Mouse (Mus musculus) heart, adult 2 months (tissue): ENCODE data around the gene 1190005I06Rik. TPM values are rescaled to one million over a fixed set of nuclear protein-coding genes. Genes with fewer than 3 reads are reported as not detected.

ENCODE experiments used
- DNase-seq, 2 experiments: peaks; one replicate each; pipeline ENCODE4 v3.0.0; 2021
- H3K27ac ChIP-seq: fragments of 200-600 bp; 2 replicates; pipeline ENCODE4 v1.8.1; 2022
- H3K27me3 ChIP-seq: fragments of 200-500 bp; 2 replicates; pipeline ENCODE4 v1.6.1; 2012; ENCODE audit warnings: mild to moderate bottlenecking, low read length, inconsistent platforms, mixed read lengths; ENCODE audit not compliant: control insufficient read depth, insufficient read depth
- H3K36me3 ChIP-seq: fragments of 200-500 bp; 2 replicates; pipeline ENCODE4 v1.6.1; 2012; ENCODE audit warnings: low read length, inconsistent platforms; ENCODE audit not compliant: control insufficient read depth, insufficient read depth
- H3K4me1 ChIP-seq: fragments of 200-500 bp; 2 replicates; pipeline ENCODE4 v1.6.1; 2011; ENCODE audit warnings: low read length; ENCODE audit not compliant: control insufficient read depth, insufficient read depth
- H3K4me3 ChIP-seq: fragments of 200-600 bp; 2 replicates; pipeline ENCODE4 v1.8.1; 2022
- H3K79me2 ChIP-seq: fragments of 200-500 bp; replicated peaks from 2 replicates; pipeline ENCODE4 v1.6.1; 2012; ENCODE audit warnings: mild to moderate bottlenecking, inconsistent platforms, low read length, moderate library complexity, mixed read lengths; ENCODE audit not compliant: control insufficient read depth, insufficient read depth
- H3K9ac ChIP-seq: fragments of 200-500 bp; 2 replicates; pipeline ENCODE4 v1.6.1; 2012; ENCODE audit warnings: low read depth, mild to moderate bottlenecking, control low read depth, inconsistent platforms, low read length, mixed read lengths
- CTCF ChIP-seq: fragments of 200-600 bp; IDR thresholded peaks from 2 replicates; pipeline ENCODE4 v1.8.1; 2022; ENCODE audit warnings: antibody characterized with exemption, mild to moderate bottlenecking, moderate library complexity
- EP300 ChIP-seq: fragments of 200-500 bp; IDR thresholded peaks from 2 replicates; pipeline ENCODE4 v1.6.1; 2011; ENCODE audit warnings: low read depth, low read length, control low read depth; ENCODE audit not compliant: insufficient read depth
- POLR2A ChIP-seq: fragments of 200-500 bp; IDR thresholded peaks from 2 replicates; pipeline ENCODE4 v1.6.1; 2011; ENCODE audit warnings: mild to moderate bottlenecking, low read depth, low read length, control low read depth; ENCODE audit not compliant: insufficient read depth
- WGBS: fragments of 180-500 bp; shearing (Covaris S2); methylation state at CpG from one replicate; pipeline ENCODE4 v1.1.7; 2018; 5-methylcytosine and 5-hydroxymethylcytosine counted together
- intact Hi-C: fragments of 180-260 bp; cut with DNase I; formaldehyde crosslinking; loops from one replicate; pipeline ENCODE4 v1.15.1; 2025
- polyA plus RNA-seq: library from polyadenylated mRNA; depleted of rRNA; stranded (reverse); fragments of >200 nt; gene quantifications from 2 replicates; pipeline ENCODE4 v1.2.3, GENCODE M21; 2012
- total RNA-seq, 2 experiments: library from RNA; stranded (reverse); gene quantifications; 2 replicates each; pipeline ENCODE4 v1.2.3; 2021

1190005I06Rik gene
- total and polyA plus RNA-seq, 3 experiments, result 3.9 to 6.0 (median 5.3) TPM

- H3K4me1 ChIP-seq, result no peaks in the 10 kb centered on the region
- H3K36me3 ChIP-seq, result no peaks in the 10 kb centered on the region
- TF ChIP-seq EP300 (no peak), POLR2A (no peak), CTCF (no peak)
- H3K27ac ChIP-seq, result no peak overlapping the region
- H3K27me3 ChIP-seq, result no peaks in the 10 kb centered on the region
- intact Hi-C loops, result loop anchor here (5.0 kb wide), 3 partner anchors 296 to 421 kb away; partner anchors contain the start of gene Fam92b
- no peak overlapping the region for H3K9ac ChIP-seq
- H3K4me3 ChIP-seq, result no peak overlapping the region
- DNase-seq, result peak in 1 of 2 experiments; percentile 29
- no peaks in the 10 kb centered on the region for H3K79me2 ChIP-seq
- WGBS, result 47% methylated on average over 24 of the region's 24 CpGs
These were observed 48.9 kb downstream of the 1190005I06Rik start for GRCm38 (mm10) chr8:120598579-120598978.

DNA sequence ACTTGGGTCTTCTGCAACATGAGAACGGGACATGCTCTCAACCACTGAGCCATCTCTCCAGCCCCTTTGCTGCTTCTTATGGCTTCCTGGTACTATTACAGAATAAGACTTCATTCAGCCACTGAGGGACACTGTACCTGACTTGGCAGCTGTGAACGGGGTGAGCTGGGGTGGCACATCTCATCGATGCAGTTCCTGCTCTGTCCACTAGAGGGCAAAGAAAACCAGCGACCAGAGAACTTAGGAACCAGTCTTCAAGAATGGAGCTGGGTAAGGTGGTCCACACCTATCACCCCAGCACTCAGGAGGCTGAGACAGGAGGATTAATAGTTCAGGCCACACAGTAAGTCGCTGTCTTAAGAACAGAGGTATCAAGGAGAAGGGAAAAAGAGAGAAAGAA lies 51.5 kb downstream of the 1190005I06Rik start:
- no peaks in the 10 kb centered on the region for H3K4me1 ChIP-seq
- no peak overlapping the region for H3K27ac ChIP-seq
- H3K9ac ChIP-seq, result no peak overlapping the region
- no peaks in the 10 kb centered on the region for H3K36me3 ChIP-seq
- WGBS, result 14% methylated on average over 5 of the region's 5 CpGs
- no peaks in the 10 kb centered on the region for H3K27me3 ChIP-seq
- DNase-seq, result peak; percentile 46 to 60
- intact Hi-C loops, result loop anchor here (5.0 kb wide), 3 partner anchors 294 to 419 kb away; partner anchors contain the start of gene Fam92b
- TF ChIP-seq POLR2A (no peak), CTCF (no peak; the same call in none of the 2 replicates), EP300 (0 out of 2 replicates have a peak, but pooled peaks have one; percentile 48)
- H3K4me3 ChIP-seq, result no peak overlapping the region
- no peaks in the 10 kb centered on the region for H3K79me2 ChIP-seq

GRCm38 (mm10) chr8:120594571-120594970 lies 52.9 kb downstream of the 1190005I06Rik start:
- H3K27me3 ChIP-seq, result no peaks in the 10 kb centered on the region
- intact Hi-C loops, result no loop called here
- 86% methylated on average over 5 of the region's 5 CpGs for WGBS

GRCm38 (mm10) chr8:120591587-120592292 lies 55.7 kb downstream of the 1190005I06Rik start:
- Histone ChIP-seq H3K27me3 (no peaks in the 10 kb centered on the region), H3K36me3 (no peaks in the 10 kb centered on the region), H3K9ac (no peak overlapping the region), H3K27ac (no peak overlapping the region), H3K4me1 (no peaks in the 10 kb centered on the region), H3K79me2 (no peaks in the 10 kb centered on the region), H3K4me3 (no peak overlapping the region)
- TF ChIP-seq POLR2A, result no peak
- no peak for TF ChIP-seq EP300
- TF ChIP-seq CTCF, result no peak
- 49% methylated on average over 10 of the region's 10 CpGs for WGBS
- no peak for DNase-seq
- intact Hi-C loops, result no loop called here

More at GRCm38 (mm10) chr8:120594571-120594970, 52.9 kb downstream of the 1190005I06Rik start:
- H3K36me3 ChIP-seq, result no peaks in the 10 kb centered on the region
- H3K4me3 ChIP-seq, result no peak overlapping the region
- no peaks in the 10 kb centered on the region for H3K79me2 ChIP-seq
- H3K4me1 ChIP-seq, result no peaks in the 10 kb centered on the region
- H3K27ac ChIP-seq, result no peak overlapping the region
- TF ChIP-seq POLR2A (no peak), CTCF (peak; percentile 69), EP300 (no peak)
- no peak overlapping the region for H3K9ac ChIP-seq
- DNase-seq, result no peak

DNA sequence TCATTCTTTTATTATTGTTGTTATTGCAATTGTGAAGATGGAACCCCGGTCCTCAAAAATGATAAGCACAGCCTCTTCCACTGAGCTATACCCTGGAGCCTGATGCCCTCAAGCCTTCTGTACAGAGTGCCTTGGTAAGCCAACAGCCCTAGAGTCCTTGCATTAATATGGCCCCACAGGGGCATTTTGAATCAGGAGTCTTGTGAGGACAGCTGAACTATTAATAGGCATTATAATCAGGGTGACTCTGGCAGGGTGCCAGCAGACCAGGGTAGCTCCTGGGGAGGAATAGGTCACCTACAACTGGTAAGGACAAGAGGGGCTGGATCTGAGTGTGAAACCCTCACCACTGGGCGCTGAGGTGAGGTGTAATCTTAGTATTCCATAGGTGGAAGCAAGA lies 57.5 kb downstream of the 1190005I06Rik start:
- no peak for TF ChIP-seq CTCF
- TF ChIP-seq EP300, result no peak
- TF ChIP-seq POLR2A, result no peak
- peak overlapping the region; percentile 50 for H3K4me3 ChIP-seq
- peak overlapping the region; percentile 66 for H3K27ac ChIP-seq
- no peak overlapping the region for H3K9ac ChIP-seq
- peaks cover 2% of the 10 kb centered on the region; the same call in 1 of the 2 replicates for H3K4me1 ChIP-seq
- H3K36me3 ChIP-seq, result no peaks in the 10 kb centered on the region
- 39% methylated on average over 2 of the region's 2 CpGs for WGBS
- no peaks in the 10 kb centered on the region for H3K79me2 ChIP-seq
- DNase-seq, result peak in 1 of 2 experiments; percentile 53
- no peaks in the 10 kb centered on the region for H3K27me3 ChIP-seq
- intact Hi-C loops, result no loop called here

- peak within 1 kb of the TSS; percentile 52 for H3K4me3 ChIP-seq
- H3K4me1 ChIP-seq, result peaks cover 2% of the 10 kb centered on the region; the same call in 1 of the 2 replicates
- TF ChIP-seq EP300 (no peak; the same call in 1 of the 2 replicates), POLR2A (peak; percentile 82), CTCF (peak; percentile 9; the same call in 1 of the 2 replicates)
- WGBS, result under 1% methylated on average over 67 of the region's 67 CpGs
- H3K36me3 ChIP-seq, result no peaks in the 10 kb centered on the region
- no peaks in the 10 kb centered on the region for H3K79me2 ChIP-seq
- H3K9ac ChIP-seq, result peak within 1 kb of the TSS; percentile 55
- no peaks in the 10 kb centered on the region for H3K27me3 ChIP-seq
- intact Hi-C loops, result no loop called here
- H3K27ac ChIP-seq, result peak within 1 kb of the TSS; percentile 66
- peak; percentile 98 to 100 for DNase-seq
These were observed 58.3 kb downstream of the 1190005I06Rik start, which contains the start of gene Gins2 for GRCm38 (mm10) chr8:120588908-120589771. Gene Gins2 (minus strand): TSS chr8:120589304.
